Mouse (Mus musculus): Measurements from ENCODE around the gene Samd10.

The Samd10 gene

GRCm38 (mm10) chr2:181591528-181592085 is 7.4 kb downstream of the Samd10 start, which contains the start of gene Prpf6:
Gene Prpf6, plus strand, starts transcription at chr2:181591868.
- no peak for DNase-seq

DNA sequence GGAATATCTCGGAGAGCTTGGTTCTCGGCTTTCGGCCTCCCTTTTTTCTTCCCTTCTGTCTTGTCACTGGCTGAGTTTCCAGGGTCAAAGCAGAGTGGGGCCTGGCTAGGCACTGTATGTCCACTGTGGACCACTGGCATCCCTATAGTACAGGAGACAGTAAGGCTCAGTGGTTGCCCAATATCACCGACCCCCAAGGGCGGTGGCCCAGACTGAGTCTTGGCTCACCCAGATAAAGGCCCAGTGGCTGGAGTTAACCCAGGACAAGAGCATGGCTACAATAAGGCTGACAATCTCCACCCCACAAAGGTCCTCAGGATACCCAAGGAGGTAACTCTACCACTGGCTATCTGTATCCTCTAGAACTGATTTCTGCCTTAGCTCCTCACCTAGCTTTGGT is 8.5 kb downstream of the Samd10 start:
- no peak for DNase-seq

DNA sequence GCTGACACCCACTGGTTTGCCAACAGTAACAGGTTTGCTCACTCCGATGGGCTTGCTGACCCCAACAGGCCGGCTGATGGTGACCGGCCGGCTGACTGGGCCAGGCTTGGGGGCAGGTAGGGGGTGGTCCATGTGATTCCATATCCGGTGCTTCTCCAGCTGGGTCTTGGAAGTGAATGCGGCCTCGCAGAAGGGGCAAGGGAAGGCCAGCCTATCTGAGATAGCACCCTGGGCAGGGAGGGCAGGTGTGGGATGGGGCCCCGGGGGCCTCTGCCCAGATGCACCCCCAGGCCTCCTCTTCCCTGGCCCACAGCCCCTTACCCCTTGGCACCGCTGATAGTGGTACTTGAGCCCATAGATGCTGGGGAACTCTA is 9.3 kb downstream of the Samd10 start:
- DNase-seq: no peak

DNA sequence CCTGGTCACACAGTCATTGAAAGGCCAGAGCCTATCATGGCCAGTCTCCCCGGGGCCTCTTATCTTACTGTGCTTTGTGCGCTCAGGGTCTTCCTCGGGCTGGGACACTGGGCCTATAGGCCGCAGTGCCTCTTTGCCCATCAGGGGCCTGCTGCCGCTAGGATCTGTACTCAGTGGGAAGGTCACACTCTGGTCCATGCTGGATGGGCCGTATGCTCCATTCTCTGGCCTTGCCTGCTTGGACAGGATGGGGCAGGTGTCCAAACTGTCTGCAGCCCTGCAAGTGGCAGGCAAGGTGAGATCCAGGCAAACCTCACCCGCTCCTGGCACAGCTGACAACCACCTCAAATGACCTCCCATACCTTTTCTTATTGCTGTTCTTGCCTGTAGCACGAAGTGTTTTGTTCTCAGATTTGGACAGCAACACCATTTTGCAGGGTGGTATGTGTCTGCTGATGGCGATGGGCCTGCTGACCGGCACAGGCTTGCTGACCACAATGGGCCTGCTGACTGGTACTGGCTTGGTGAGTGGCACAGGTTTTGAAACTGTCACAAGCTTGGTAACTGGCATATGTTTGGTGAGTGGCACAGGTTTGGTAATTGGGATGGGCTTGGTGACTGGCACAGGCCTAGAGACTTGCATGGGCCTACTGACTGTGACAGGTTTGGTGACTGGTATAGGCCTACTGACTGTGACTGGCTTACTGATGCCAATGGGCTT is 9.8 kb downstream of the Samd10 start:
- DNase-seq: no peak

DNA sequence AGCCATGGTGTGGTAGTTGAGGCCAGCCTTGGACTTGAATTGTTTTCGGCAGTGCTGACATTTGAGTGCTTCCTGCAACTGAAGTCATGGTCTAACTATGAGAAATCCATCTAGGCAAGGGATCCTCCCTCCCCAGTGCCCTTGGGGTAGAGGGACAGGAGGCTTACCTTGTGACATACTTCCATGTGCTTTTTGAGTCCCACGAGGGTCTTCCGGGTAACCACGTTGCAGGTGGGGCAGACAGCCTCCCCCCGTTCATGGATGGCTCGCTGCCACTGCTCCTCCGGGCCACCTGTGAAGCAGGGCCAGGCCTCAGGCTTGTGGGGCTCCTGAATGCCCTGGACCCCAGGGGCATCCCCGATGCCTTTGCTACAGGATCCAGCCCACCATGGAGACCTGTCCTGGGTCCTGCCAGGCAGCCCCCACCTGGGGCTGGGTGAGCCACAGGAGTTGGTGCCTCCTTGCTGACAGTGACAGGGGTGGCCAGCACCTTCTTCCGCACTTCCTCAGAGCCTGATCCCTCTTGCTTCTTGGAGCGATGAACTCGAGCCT is 10.7 kb downstream of the Samd10 start:
- DNase-seq: no peak

DNA sequence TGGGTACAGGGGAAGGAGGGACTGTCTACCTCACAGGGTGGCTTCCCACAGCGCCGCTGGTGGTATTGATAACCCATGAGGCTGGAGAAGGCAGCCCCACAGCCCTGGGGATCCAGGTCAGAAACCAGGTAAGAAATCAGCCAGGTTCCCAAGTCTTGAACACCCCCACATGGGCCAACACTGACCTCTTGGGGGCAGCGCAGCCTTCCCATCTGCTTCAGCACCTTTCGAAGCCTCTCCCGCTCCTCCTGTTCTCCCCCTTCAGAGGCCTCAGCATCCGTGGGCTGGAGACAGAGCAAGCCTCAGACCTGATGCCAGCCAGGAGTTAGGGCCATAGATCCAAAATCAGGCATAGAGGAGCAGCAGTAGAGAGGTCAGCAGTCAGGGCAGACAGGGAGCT is 11.2 kb downstream of the Samd10 start:
- no peak for DNase-seq

- no peak for DNase-seq
These were observed 12.9 kb downstream of the Samd10 start for GRCm38 (mm10) chr2:181586124-181586523.

GRCm38 (mm10) chr2:181585506-181585905 is 13.5 kb downstream of the Samd10 start:
- DNase-seq: no peak

GRCm38 (mm10) chr2:181584411-181584942 is 14.5 kb downstream of the Samd10 start, which contains the start of gene Uckl1:
Gene Uckl1, minus strand, starts transcription at chr2:181584892.
- no peak for DNase-seq

- DNase-seq: no peak
These were observed 15.4 kb downstream of the Samd10 start for GRCm38 (mm10) chr2:181583460-181584257.

GRCm38 (mm10) chr2:181582939-181583338 is 16.1 kb downstream of the Samd10 start:
- no peak for DNase-seq

DNA sequence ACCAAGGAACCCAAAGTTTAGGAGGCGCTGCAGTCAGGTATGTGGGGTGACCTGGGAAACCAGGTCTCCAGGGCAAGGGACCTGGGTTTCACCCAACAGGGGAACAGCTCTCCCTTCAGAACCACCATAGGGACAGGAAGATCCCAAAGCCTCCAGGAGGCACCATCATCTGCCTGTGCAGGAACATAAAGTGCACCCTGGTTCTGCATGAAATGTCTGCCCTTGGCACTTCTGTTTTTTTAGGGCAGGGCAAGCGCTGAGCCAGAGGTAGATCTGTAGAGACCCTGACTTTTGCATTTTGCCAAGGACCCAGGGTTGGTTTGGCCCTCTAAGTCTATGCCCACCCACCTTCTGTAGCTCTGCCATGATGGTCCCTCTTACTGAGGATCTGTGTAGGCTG is 16.7 kb downstream of the Samd10 start:
- DNase-seq: peak in 1 of 2 experiments; percentile 10

GRCm38 (mm10) chr2:181581402-181582120 is 17.5 kb downstream of the Samd10 start:
- DNase-seq: peak; percentile 85 to 87

DNA sequence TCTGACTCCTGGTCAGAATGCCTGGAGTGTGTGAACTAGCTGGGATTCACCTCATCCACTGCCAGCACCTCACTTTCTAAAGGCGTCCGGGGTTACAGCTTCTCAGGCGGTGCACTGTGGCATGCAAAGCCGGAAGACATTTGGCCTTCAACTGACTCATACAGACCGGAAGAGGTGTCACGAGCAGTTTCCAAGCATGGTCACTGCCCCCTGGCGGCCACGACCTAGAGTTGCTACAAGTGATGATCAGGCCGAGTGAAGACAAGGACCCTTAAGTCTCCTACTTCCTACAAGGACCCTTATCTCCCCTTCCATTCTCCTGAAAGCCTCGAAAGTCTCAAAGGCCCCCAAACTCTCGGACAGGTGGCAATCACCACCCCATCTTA is 18.0 kb downstream of the Samd10 start:
- DNase-seq: peak; percentile 81 to 83

- peak in 1 of 2 experiments; percentile 3 for DNase-seq
These were observed 18.8 kb downstream of the Samd10 start for GRCm38 (mm10) chr2:181580131-181580772.

DNA sequence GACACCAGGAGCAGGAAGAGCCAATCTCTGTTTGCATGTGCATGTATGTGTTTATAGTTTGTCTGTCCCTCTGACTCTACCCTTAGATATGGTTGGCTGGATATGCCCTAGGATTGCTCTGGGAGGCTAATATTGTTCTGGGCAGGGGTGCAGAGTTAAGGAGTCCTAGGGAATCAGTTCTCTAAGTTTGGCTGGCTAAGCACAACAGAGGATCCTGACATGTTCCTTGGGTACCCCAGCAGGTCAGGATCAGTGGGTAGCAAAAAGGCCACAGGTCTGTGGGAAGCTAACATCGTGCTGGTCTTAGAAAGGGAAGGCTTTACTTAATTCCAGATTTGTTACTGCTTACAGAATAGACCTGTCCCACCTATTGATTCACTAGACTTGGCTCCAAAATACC is 19.3 kb downstream of the Samd10 start:
- DNase-seq: no peak

DNA sequence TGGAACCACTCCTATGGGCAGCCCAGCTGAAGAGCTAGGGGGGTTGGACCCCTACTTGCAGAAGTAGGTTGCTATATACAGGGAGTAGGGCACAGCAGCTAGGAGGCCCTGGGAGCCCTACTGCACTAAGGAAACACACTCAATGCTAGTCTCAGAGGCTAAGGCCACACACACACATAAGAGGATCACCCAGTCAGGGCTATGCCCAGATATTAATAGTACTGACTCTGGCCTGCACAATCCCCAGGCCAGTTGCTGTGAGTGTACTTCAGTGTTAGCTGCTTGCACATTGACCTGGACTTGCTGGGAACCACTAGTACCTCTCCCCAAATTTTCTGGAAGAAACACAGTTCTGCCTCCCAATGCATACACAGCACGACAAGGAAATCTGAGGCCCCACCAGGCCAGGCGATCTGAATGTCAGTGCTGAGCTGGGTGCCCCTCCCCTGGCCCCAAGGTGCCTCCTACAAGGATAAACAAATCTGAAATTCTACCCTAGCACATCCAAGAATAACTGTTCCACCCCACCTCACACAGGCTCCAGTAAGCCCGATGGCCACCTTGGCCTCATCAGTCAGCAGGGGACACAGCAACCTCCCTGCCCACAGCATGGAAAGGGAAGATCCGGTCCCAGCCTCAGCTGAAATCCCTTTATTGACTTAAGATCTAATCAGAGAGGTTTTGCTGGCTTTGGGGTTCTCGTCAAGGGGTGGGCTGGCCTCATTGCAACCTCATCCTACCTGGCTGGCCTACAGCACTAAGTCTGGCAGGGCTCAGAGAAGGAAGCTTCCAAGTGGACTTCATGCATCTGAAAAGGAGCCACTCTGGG is 20.0 kb downstream of the Samd10 start:
- DNase-seq: peak; percentile 6 to 13

GRCm38 (mm10) chr2:181577981-181578581 is 20.9 kb downstream of the Samd10 start:
- peak; percentile 47 to 49 for DNase-seq

DNA sequence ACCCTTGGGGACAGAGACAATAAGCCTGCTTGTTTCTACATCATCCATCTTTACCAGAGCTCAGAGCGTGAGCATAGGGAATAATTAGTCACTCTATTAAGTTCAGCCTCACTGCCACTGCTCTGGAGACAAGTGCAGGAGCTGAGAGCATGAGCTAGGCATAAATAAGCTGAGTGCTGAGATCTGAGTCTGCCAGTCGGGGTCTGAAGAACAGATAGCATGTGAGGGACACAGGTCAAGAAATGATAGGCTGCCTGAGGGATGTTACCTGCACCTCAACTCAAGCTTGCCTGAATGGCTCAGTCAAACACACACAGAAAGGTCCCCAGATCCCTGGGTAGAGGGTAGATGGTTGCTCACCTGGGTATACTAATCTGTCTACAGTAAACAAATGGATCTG is 21.9 kb downstream of the Samd10 start:
- DNase-seq: peak; percentile 3 to 12

- DNase-seq: peak in 1 of 2 experiments; percentile 0
These were observed 22.4 kb downstream of the Samd10 start for GRCm38 (mm10) chr2:181576613-181577012.
